Mouse (Mus musculus) cerebellum, adult 2 months (tissue): ENCODE measurements around the gene Fyco1.

Source experiments
- CTCF ChIP-seq: fragments of 200-500 bp; IDR thresholded peaks from 2 replicates; pipeline ENCODE4 v1.5.1; 2011; ENCODE audit warnings: low read depth, mild to moderate bottlenecking, control low read depth, low read length, moderate library complexity, borderline replicate concordance; ENCODE audit not compliant: insufficient read depth
- POLR2A ChIP-seq: fragments of 200-500 bp; IDR thresholded peaks from 2 replicates; pipeline ENCODE4 v1.6.1; 2011; ENCODE audit warnings: low read length, control low read depth, borderline replicate concordance; ENCODE audit not compliant: insufficient read depth

DNA sequence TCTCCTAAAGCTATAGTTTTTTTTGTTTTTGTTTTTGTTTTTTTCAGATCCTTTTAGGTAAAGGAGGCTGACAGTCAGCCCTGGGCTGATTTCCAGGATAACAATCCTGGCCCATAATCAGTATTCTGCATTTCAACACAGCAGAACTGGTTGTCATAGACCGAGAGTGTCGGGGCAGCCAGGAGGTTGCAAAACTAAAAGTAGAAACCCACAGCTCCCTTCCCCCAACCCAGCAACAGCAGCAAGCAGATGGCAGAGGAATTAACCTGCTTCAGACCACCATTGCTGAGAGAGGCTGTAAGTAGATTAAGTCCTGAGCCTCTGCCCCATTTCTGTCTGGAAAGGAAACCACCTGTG, 1.0 kb downstream of the Fyco1 start:
- no peak for TF ChIP-seq POLR2A
- no peak for TF ChIP-seq CTCF
